Mouse (Mus musculus) lung, postnatal 0 days (tissue): ENCODE measurements at regions not wholly inside any gene's neighbourhood (a gene's known extent, or its start where the extent isn't known, plus 50 kb on each side); places are given as distances from the start of the nearest gene placed in this dataset.

Source experiments
- CTCF ChIP-seq: IDR thresholded peaks from 2 replicates; pipeline ENCODE4 v1.5.1; 2016; ENCODE audit warnings: antibody characterized with exemption, mild to moderate bottlenecking
- EP300 ChIP-seq: IDR thresholded peaks from 2 replicates; pipeline ENCODE4 v1.6.1; 2016; ENCODE audit warnings: antibody characterized with exemption, mild to moderate bottlenecking, control low read depth

GRCm38 (mm10) chr10:84088799-84089778 lies 351.3 kb downstream of the Nuak1 start:
- TF ChIP-seq CTCF = no peak
- no peak for TF ChIP-seq EP300
